Mouse (Mus musculus) forebrain, embryonic 11.5 days (tissue): ENCODE data around the gene Vmn1r115. TPM values are rescaled to one million over a fixed set of nuclear protein-coding genes. Genes with fewer than 3 reads are reported as not detected.
"Not testable (repeated sequence)": the region's sequence is repeated elsewhere in the genome, so short reads cannot be mapped to it uniquely, and the experiment has no call there.

Experiments used
- ATAC-seq: fragments of 200-750 bp; cut with Nextera tagmentation; replicated peaks from 2 replicates; pipeline ENCODE4 v1.8.0; 2017; ENCODE audit warnings: moderate TSS enrichment; ENCODE audit not compliant: low FRiP score
- DNase-seq: peaks from one replicate; pipeline ENCODE4 v3.0.0-alpha.2; 2017; ENCODE audit warnings: low spot score
- H3K27ac ChIP-seq: fragments of 300-500 bp; sonication (generic); 2 replicates; pipeline ENCODE4 v1.5.1; 2014; ENCODE audit warnings: low read depth, low read length
- H3K27me3 ChIP-seq: fragments of 300-500 bp; sonication (generic); 2 replicates; pipeline ENCODE4 v1.6.1; 2014; ENCODE audit warnings: mild to moderate bottlenecking, low read length, mixed read lengths; ENCODE audit not compliant: control insufficient read depth, insufficient read depth
- H3K36me3 ChIP-seq: fragments of 300-500 bp; sonication (generic); 2 replicates; pipeline ENCODE4 v1.6.1; 2014; ENCODE audit warnings: mild to moderate bottlenecking, low read length, moderate library complexity, mixed read lengths; ENCODE audit not compliant: control insufficient read depth, insufficient read depth
- H3K4me1 ChIP-seq: fragments of 300-500 bp; sonication (generic); replicated peaks from 2 replicates; pipeline ENCODE4 v1.6.1; 2014; ENCODE audit warnings: low read length, mixed read lengths; ENCODE audit not compliant: control insufficient read depth, insufficient read depth
- H3K4me2 ChIP-seq: fragments of 300-500 bp; sonication (generic); 2 replicates; pipeline ENCODE4 v1.6.1; 2014; ENCODE audit warnings: low read depth, mild to moderate bottlenecking, low read length, moderate library complexity, mixed read lengths; ENCODE audit not compliant: severe bottlenecking
- H3K4me3 ChIP-seq: fragments of 300-500 bp; sonication (generic); 2 replicates; pipeline ENCODE4 v1.5.1; 2014; ENCODE audit warnings: low read depth, low read length
- H3K9ac ChIP-seq: fragments of 300-500 bp; sonication (generic); 2 replicates; pipeline ENCODE4 v1.6.1; 2014; ENCODE audit warnings: low read length
- H3K9me3 ChIP-seq: fragments of 300-500 bp; sonication (generic); 2 replicates; pipeline ENCODE4 v1.6.1; 2016; ENCODE audit warnings: low read length, mixed read lengths; ENCODE audit not compliant: control insufficient read depth
- WGBS: fragments of 180-500 bp; shearing (Covaris S2); extraction: QIAGEN DNeasy Blood & Tissue Kit; methylation state at CpG from one replicate; pipeline ENCODE4 v1.1.7; 2014; 5-methylcytosine and 5-hydroxymethylcytosine counted together
- polyA plus RNA-seq: library from polyadenylated mRNA; unstranded; fragments of >200 nt; fragmentation: Nextera tagmentation; extraction: Ambion mirVana; gene quantifications from 2 replicates; pipeline ENCODE4 v1.2.1, GENCODE M21; 2014

The Vmn1r115 gene
- polyA plus RNA-seq, result not detected in 2 replicates

DNA sequence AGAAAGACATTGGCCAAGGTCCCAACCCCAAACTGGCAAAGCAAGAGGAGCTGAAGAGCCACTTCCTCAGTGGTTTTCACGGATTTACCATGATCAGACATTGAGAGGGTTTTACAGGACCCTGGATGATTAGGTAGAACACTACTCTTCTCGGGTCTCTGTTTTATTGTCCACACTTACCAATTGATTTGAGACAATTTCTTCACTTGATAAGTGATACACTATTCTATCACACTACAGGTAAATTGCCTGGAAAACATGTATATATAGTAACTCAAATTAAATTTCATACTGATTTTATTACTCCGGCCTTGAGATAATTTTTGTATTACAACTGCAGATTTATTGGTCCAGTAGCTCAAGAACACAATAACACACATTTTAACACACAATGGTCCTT is at the start of gene Vmn1r115:
Gene Vmn1r115, minus strand, starts transcription at position 101 of the 400 bp plus-strand sequence.
- H3K27me3 ChIP-seq, H3K9me3 ChIP-seq, DNase-seq, H3K27ac ChIP-seq, H3K4me3 ChIP-seq, H3K4me2 ChIP-seq, H3K4me1 ChIP-seq, H3K9ac ChIP-seq, ATAC-seq, H3K36me3 ChIP-seq: not testable (repeated sequence)
- 86% methylated on average over 1 of the region's 3 CpGs for WGBS

DNA sequence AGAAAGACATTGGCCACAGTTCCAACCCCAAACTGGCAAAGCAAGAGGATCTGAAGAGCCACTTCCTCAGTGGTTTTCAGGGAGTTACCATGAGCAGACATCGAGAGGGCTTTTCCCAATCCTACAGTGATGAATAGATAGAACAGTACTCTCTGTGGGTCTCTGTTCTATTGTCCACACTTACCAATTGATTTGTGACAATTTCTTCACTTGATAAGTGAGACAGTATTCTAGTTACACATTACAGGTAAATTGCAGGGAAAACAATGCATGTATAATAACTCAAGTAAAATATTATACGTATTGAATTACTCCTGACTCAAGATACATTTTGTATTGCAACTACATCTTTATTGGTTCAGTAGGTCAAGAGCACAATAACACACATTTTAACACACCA is 39.2 kb upstream of the Vmn1r115 start, which contains the start of gene Vmn1r117:
Gene Vmn1r117, minus strand, starts transcription at position 101 of the 400 bp plus-strand sequence.
- not testable (repeated sequence) for H3K4me1 ChIP-seq, H3K4me2 ChIP-seq, H3K27me3 ChIP-seq, DNase-seq, H3K4me3 ChIP-seq, ATAC-seq, H3K27ac ChIP-seq, H3K9ac ChIP-seq, H3K36me3 ChIP-seq, H3K9me3 ChIP-seq
- no CpG with 5 or more reads among the region's 2 CpGs for WGBS

DNA sequence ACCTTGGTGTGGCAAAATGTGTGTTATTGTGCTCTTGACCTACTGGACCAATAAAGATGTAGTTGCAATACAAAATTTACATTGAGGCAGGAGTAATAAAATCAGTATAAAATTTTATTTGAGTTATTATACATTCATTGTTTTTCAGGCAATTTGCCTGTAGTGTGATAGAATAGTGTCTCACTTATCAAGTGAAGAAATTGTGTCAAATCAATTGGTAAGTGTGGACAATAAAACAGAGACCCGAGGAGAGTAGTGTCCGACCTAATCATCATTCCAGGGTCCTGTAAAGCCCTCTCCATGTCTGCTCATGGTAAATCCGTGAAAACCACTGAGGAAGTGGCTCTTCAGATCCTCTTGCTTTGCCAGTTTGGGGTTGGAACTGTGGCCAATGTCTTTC is 27.2 kb upstream of the Vmn1r115 start, which contains the start of gene Vmn1r116:
Gene Vmn1r116, plus strand, starts transcription at position 301 of the 400 bp plus-strand sequence.
- not testable (repeated sequence) for H3K27ac ChIP-seq, H3K9me3 ChIP-seq, H3K4me3 ChIP-seq, H3K27me3 ChIP-seq, H3K4me2 ChIP-seq, DNase-seq, H3K36me3 ChIP-seq, H3K9ac ChIP-seq, H3K4me1 ChIP-seq, ATAC-seq
- 66% methylated on average over 3 of the region's 3 CpGs for WGBS

DNA sequence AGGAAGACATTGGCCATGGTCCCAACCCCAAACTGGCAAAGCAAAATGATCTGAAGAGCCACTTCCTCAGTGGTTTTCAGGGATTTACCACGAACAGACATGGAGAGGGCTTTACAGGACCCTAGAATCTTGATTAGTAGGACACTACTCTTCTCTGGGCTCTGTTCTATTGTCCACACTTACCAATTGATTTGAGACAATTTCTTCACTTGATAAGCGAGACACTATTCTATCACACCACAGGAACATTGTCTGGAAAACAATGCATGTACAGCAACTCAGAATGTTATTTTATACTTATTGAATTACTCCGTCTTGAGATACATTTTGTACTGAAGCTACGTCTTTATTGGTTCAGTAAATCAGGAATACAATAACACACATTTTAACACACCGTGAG is 32.7 kb downstream of the Vmn1r115 start, which contains the start of gene Vmn1r114:
Gene Vmn1r114, minus strand, starts transcription at position 101 of the 400 bp plus-strand sequence.
- H3K27ac ChIP-seq, ATAC-seq, DNase-seq, H3K9ac ChIP-seq, H3K36me3 ChIP-seq, H3K27me3 ChIP-seq, H3K4me2 ChIP-seq, H3K4me3 ChIP-seq, H3K9me3 ChIP-seq, H3K4me1 ChIP-seq: not testable (repeated sequence)
- WGBS, result no CpG with 5 or more reads among the region's 5 CpGs

Other genes with a start within 250 kb of the Vmn1r115 start
- not detected in 2 replicates for gene Gm4513, start 246.0 kb downstream of the Vmn1r115 start, polyA plus RNA-seq
- not detected in 2 replicates for gene Vmn1r107, start 176.1 kb downstream of the Vmn1r115 start, polyA plus RNA-seq
- not detected in 2 replicates for gene Vmn1r111, start 141.8 kb downstream of the Vmn1r115 start, polyA plus RNA-seq
- not detected in 2 replicates for gene Gm10668, start 114.4 kb downstream of the Vmn1r115 start, polyA plus RNA-seq
- gene Vmn1r112, start 73.8 kb downstream of the Vmn1r115 start, polyA plus RNA-seq, result not detected in 2 replicates
- gene Vmn1r113, start 57.7 kb downstream of the Vmn1r115 start, polyA plus RNA-seq, result not detected in 2 replicates
- not detected in 2 replicates for gene Vmn1r114, start 32.8 kb downstream of the Vmn1r115 start, polyA plus RNA-seq
- gene Vmn1r116, start 27.3 kb upstream of the Vmn1r115 start, polyA plus RNA-seq, result not detected in 2 replicates
- gene Vmn1r117, start 39.1 kb upstream of the Vmn1r115 start, polyA plus RNA-seq, result not detected in 2 replicates
- not detected in 2 replicates for gene Vmn1r118, start 67.4 kb upstream of the Vmn1r115 start, polyA plus RNA-seq
- not detected in 2 replicates for gene Vmn1r119, start 167.5 kb upstream of the Vmn1r115 start, polyA plus RNA-seq
- not detected in 2 replicates for gene Vmn1r120, start 208.8 kb upstream of the Vmn1r115 start, polyA plus RNA-seq